Mouse (Mus musculus) brain, embryonic 14.5 days (tissue): Measurements from ENCODE around the gene Lsm14b.

Experiments used
- CTCF ChIP-seq: fragments of 200-500 bp; IDR thresholded peaks from 2 replicates; pipeline ENCODE4 v1.5.1; 2012; ENCODE audit warnings: inconsistent platforms, mild to moderate bottlenecking, moderate library complexity, borderline replicate concordance; ENCODE audit not compliant: insufficient read depth, insufficient read length; ENCODE audit errors: extremely low read depth
- POLR2A ChIP-seq: fragments of 200-500 bp; IDR thresholded peaks from 2 replicates; pipeline ENCODE4 v1.6.1; 2012; ENCODE audit warnings: mild to moderate bottlenecking, inconsistent platforms, borderline replicate concordance; ENCODE audit not compliant: poor library complexity, insufficient read depth, insufficient read length, severe bottlenecking; ENCODE audit errors: extremely low read depth

DNA sequence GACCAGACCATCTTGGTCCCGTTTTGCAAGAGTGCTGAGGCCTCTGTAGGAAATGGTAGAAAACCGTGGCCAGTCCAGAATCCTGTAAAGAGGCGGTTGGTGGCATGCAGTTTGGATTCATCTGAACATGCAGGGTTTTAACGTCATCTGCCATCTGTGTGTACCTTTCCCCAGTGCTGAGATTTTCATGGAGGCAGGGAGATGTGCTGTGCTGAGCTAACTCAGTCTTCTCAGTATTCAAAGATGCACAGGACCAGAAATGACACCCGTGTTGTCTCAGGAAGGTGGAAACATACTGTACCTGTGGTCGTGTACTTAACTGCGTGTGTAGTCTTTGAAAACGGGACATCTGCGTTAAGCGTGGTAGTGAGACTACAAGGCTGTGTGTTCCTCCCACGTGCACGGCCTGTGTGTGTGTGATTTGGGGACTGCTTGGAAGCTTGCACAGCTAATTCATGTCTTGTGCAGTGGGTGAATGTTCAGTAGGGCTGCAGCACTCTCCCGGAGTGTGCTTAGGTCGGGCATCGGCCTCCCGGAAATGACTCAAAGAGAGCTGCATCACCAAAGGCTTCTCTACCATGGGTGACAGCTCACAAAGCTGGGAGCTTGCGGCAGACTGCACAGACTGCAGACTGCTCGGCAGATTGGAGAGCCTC lies 23.3 kb downstream of the Lsm14b start:
- TF ChIP-seq CTCF, result no peak
- no peak for TF ChIP-seq POLR2A
